Mouse (Mus musculus) limb, embryonic 10.5 days (tissue): Measurements from ENCODE around the gene Pde4d. TPM values are rescaled to one million over a fixed set of nuclear protein-coding genes. Genes with fewer than 3 reads are reported as not detected.
A peak's percentile ranks its signal among the peaks of the same experiment; 100 is the strongest.

Experiments used
- DNase-seq: peaks from one replicate; pipeline ENCODE4 v3.0.0-alpha.2; 2017; ENCODE audit warnings: low spot score
- H3K27ac ChIP-seq: fragments of 300-500 bp; sonication (generic); 2 replicates; pipeline ENCODE4 v1.5.1; 2016; ENCODE audit warnings: mild to moderate bottlenecking
- H3K27me3 ChIP-seq: fragments of 300-500 bp; sonication (generic); 2 replicates; pipeline ENCODE4 v1.6.1; 2016; ENCODE audit warnings: low read depth, mild to moderate bottlenecking; ENCODE audit not compliant: poor library complexity, severe bottlenecking
- H3K36me3 ChIP-seq: fragments of 300-500 bp; sonication (generic); 2 replicates; pipeline ENCODE4 v1.6.1; 2016; ENCODE audit warnings: mild to moderate bottlenecking, moderate library complexity
- H3K4me1 ChIP-seq: fragments of 300-500 bp; sonication (generic); 2 replicates; pipeline ENCODE4 v1.6.1; 2016
- H3K4me3 ChIP-seq: fragments of 300-500 bp; sonication (generic); 2 replicates; pipeline ENCODE4 v1.5.1; 2016; ENCODE audit warnings: mild to moderate bottlenecking, moderate library complexity
- H3K9me3 ChIP-seq: fragments of 300-500 bp; sonication (generic); replicated peaks from 2 replicates; pipeline ENCODE4 v1.6.1; 2016; ENCODE audit warnings: mild to moderate bottlenecking
- WGBS: fragments of 180-500 bp; shearing (Covaris S2); methylation state at CpG from one replicate; pipeline ENCODE4 v1.1.7; 2016; 5-methylcytosine and 5-hydroxymethylcytosine counted together
- polyA plus RNA-seq: library from polyadenylated mRNA; unstranded; fragments of >200 nt; fragmentation: Nextera tagmentation; extraction: Ambion mirVana; gene quantifications from 2 replicates; pipeline ENCODE4 v1.2.1, GENCODE M21; 2016

The Pde4d gene
- polyA plus RNA-seq, 1 experiment from 2014 or later = 24.3 TPM

DNA sequence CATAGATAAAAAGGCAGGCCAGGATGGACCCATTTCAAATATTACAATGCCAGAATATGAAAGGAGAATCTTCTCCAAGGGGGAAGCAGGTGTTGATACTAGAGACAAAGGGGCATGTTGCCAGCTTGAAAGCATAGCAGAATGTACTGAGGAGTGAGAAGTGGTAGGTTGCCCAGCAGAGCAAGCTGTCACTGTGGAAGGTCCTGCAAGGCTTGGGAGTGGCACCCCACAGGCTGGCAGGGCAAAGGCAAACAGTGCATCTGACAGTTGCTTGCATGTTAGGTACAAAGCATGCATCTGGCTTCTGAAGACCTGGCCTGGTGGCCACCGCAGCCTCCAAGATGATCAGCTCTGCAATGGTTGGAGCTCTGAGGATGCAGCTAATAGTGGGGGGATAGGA, 384.4 kb downstream of the Pde4d start:
- H3K4me1 ChIP-seq = no peaks in the 10 kb centered on the region
- WGBS = 100% methylated on average over 1 of the region's 1 CpGs

DNA sequence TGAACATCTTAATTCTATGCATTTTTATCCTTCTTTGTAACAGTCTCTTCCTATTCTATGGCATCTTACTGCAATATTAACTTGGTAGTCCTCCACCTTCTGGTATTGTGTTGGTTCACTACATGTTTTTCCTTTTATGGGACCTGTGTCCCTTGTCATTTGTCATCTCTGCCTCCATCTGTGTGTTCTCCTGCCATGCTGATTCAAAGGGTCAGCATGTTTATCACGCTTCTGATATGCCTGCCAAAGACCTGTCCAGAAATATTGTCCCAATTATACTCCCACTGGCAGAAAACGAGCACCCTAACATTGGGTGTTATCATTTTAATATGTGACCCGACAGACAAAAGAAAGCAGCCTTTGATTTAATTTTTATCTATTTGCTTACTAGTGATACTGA, 386.6 kb downstream of the Pde4d start:
- 89% methylated on average over 3 of the region's 3 CpGs for WGBS
- no peak overlapping the region for H3K4me3 ChIP-seq
- H3K9me3 ChIP-seq = no peaks in the 10 kb centered on the region
- no peaks in the 10 kb centered on the region for H3K36me3 ChIP-seq
- H3K4me1 ChIP-seq = no peaks in the 10 kb centered on the region
- no peak overlapping the region for H3K27ac ChIP-seq
- DNase-seq = no peak
- H3K27me3 ChIP-seq = no peaks in the 10 kb centered on the region

More for the DNA sequence above, 384.4 kb downstream of the Pde4d start:
- Histone ChIP-seq H3K27ac (no peak overlapping the region), H3K27me3 (no peaks in the 10 kb centered on the region), H3K4me3 (no peak overlapping the region), H3K9me3 (no peaks in the 10 kb centered on the region), H3K36me3 (no peaks in the 10 kb centered on the region)
- DNase-seq = no peak

DNA sequence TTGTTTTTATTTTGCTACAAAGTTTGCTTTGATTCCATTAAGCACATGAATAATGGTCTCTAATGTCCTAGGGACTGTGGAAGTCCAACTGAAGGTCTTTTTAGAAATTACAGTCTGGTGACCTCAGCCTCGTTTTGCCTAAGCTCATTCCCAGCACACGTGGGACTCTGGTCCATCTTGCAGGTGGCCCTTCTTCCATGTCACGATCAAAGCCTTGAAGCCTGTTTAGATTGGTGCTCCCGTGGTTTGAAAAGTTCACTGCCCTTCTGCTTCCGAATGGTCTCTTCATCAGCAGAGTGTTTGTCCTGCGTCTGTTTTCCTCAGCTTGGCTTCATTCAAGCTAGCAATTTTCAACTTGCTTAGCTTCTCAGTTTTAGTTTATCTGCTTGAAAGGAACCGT, 389.4 kb downstream of the Pde4d start:
- WGBS = 74% methylated on average over 7 of the region's 7 CpGs
- H3K27ac ChIP-seq = no peak overlapping the region
- peaks cover 5% of the 10 kb centered on the region; the same call in 1 of the 2 replicates for H3K4me1 ChIP-seq
- H3K27me3 ChIP-seq = no peaks in the 10 kb centered on the region
- no peak for DNase-seq
- H3K36me3 ChIP-seq = no peaks in the 10 kb centered on the region
- no peaks in the 10 kb centered on the region for H3K9me3 ChIP-seq
- no peak overlapping the region for H3K4me3 ChIP-seq

DNA sequence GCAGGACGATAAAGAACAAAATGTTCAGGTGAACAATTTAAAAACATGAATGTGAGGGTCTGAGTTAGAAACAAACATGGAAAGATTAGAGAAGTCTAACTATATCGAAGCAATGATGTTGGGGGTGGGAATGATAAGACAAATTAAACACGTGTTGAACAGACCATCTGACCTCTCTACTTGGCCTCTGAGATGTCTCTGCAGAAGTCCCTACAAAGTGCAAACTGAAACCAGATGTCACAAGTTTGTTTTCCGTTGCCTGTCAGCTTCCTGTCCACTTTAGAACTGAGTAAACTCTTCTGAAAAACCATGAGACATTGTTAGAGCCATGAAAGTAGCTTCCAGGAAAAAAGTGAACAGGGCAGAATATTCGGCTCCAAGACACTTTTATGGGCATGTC, 404.3 kb downstream of the Pde4d start:
- WGBS = 21% methylated on average over 5 of the region's 5 CpGs
- Histone ChIP-seq H3K4me1 (peaks cover 8% of the 10 kb centered on the region), H3K9me3 (no peaks in the 10 kb centered on the region), H3K36me3 (no peaks in the 10 kb centered on the region), H3K27ac (no peak overlapping the region), H3K27me3 (no peaks in the 10 kb centered on the region), H3K4me3 (no peak overlapping the region)
- no peak for DNase-seq

DNA sequence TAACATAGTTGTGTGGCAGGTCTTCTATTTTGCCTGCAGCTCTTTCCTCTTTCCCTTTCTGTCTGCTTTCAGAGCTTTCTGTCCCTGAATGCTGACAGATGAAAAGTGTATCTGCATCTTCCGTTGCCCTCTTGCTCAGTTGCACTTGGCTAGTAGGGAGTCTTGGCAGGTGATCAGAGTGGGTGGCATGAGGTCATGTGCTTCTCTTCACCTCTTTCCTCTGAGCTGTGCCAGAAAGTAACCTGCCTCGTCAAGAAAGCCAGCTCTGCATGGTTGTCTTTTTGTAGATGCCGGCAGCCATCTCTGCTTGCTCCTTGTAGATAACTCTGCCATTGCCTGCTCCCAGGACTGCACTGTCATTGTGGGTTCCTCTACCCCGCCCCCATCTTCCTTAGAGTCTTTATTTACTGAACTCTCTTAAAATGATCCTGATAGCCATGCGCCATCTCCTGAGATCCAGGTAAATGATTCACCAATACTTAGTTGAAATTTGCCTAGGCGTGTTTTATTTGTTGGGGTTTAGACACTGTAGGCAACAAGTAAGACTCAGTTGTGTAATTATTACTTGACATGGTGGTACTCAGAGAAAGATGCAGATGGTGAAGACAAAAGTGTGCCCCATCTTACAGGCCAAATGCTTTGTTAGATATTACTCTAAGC, 407.2 kb downstream of the Pde4d start:
- H3K9me3 ChIP-seq = no peaks in the 10 kb centered on the region
- no peaks in the 10 kb centered on the region for H3K27me3 ChIP-seq
- WGBS = 87% methylated on average over 6 of the region's 6 CpGs
- DNase-seq = no peak
- H3K36me3 ChIP-seq = no peaks in the 10 kb centered on the region
- H3K27ac ChIP-seq = no peak overlapping the region
- H3K4me3 ChIP-seq = no peak overlapping the region
- peaks cover 8% of the 10 kb centered on the region for H3K4me1 ChIP-seq

DNA sequence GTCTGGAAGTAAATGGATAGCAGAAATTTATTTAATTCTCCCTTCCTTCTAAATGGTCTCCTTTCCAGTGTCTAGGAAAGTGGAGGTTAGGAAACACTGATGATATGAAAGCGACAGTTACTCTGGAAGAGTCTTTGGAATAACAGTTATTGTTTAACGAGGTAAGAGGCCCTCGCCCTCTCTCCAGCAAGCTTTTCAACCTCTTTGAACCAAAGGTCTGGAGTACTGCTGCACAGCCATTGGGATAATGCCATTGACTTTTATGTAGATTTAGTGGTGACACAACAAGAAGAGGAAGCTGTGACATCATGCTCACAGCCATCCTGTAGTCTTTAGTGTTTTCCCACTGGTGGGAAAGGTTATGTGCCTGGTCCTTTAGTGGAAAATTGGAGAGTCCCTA, 409.6 kb downstream of the Pde4d start:
- Histone ChIP-seq H3K27ac (no peak overlapping the region), H3K9me3 (no peaks in the 10 kb centered on the region), H3K4me3 (no peak overlapping the region), H3K4me1 (peaks cover 3% of the 10 kb centered on the region), H3K27me3 (no peaks in the 10 kb centered on the region), H3K36me3 (no peaks in the 10 kb centered on the region)
- no peak for DNase-seq
- WGBS = 82% methylated on average over 3 of the region's 3 CpGs

DNA sequence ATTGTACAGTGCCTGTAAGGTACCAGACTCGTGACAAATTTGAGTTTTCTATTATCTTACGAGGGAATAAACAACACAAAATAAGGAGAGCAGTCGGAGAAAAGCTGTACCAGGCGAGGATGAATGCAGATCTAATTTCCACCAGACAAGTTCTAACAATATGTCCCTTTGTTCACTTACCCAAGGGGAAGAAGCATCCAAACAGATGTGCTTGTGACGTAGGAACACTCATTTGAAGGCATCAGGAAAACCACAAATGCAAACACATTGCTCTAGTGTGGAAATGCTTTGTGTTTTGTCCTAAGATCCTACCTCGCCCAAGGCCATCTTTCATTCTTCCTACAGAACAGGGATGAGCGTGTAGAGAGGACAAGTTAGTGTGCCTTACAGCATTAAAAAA, 411.0 kb downstream of the Pde4d start:
- DNase-seq = no peak
- Histone ChIP-seq H3K4me3 (no peak overlapping the region), H3K27ac (no peak overlapping the region), H3K36me3 (no peaks in the 10 kb centered on the region), H3K9me3 (no peaks in the 10 kb centered on the region), H3K27me3 (no peaks in the 10 kb centered on the region), H3K4me1 (no peaks in the 10 kb centered on the region)
- WGBS = 78% methylated on average over 7 of the region's 7 CpGs

DNA sequence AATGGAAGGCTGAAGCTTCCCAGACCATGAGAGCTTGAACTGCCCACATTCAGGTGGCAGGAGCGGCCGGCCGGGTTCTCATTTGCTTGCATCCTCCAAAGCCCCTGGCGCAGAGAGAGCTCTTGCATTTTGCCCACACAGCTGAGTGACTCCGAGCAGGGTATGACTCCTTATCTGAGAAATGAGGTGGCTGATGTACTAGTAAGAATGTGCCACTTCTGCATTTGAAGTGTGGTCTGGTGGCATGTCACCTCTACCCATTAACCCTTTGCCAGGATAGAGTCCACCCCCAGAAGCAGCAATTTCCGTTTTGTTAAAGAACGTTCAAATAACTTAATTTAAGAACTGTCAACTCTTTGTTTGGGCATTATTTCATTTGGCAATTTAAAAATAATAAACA, 412.0 kb downstream of the Pde4d start:
- H3K9me3 ChIP-seq = no peaks in the 10 kb centered on the region
- no peaks in the 10 kb centered on the region for H3K27me3 ChIP-seq
- H3K4me3 ChIP-seq = no peak overlapping the region
- H3K27ac ChIP-seq = no peak overlapping the region
- no peaks in the 10 kb centered on the region for H3K4me1 ChIP-seq
- 95% methylated on average over 7 of the region's 7 CpGs for WGBS
- DNase-seq = no peak
- H3K36me3 ChIP-seq = no peaks in the 10 kb centered on the region

DNA sequence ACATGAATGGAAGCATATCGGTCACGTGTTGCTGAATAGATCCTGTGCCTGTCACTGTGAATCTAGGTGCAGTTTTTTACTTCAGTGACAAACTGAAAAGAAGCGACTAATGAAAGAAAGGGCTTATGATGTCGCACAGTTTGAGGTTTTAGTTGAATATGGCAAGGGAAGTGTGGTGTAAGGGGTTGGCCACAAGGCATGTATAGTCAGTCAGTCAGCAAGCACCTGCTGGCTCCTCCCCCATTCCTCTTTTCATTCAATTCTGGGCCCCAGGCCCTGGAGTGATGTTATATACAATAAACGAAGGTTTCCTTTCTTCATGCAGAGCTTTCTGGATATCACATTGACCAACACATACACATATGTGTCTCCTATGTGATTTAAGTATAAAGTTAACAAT, 412.4 kb downstream of the Pde4d start:
- Histone ChIP-seq H3K4me1 (no peaks in the 10 kb centered on the region), H3K27me3 (no peaks in the 10 kb centered on the region), H3K36me3 (no peaks in the 10 kb centered on the region), H3K4me3 (no peak overlapping the region), H3K27ac (no peak overlapping the region), H3K9me3 (no peaks in the 10 kb centered on the region)
- whole genome bisulfite sequencing = 85% methylated on average over 5 of the region's 5 CpGs
- no peak for DNase-seq

DNA sequence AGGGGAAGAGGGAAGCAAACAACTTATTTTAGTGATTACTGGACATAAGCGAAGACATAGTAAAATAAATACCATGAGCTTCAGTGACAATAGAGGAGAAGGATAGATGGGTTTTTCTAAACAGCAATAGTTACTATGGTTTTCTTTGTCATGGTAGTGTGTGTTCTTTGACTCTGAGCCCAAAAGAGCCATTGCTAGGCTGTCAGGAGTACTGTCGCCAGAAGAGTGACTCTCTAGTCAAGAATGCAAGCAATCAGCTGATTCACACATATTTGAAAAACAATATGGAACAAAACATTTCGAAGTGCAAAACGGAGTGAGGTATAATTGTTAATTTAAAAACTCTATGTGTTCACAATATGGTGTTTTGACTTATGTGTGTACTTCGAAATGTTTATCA, 450.4 kb downstream of the Pde4d start:
- peaks cover 6% of the 10 kb centered on the region for H3K4me1 ChIP-seq
- no peaks in the 10 kb centered on the region for H3K36me3 ChIP-seq
- H3K4me3 ChIP-seq = no peak overlapping the region
- H3K9me3 ChIP-seq = no peaks in the 10 kb centered on the region
- WGBS = 90% methylated on average over 5 of the region's 5 CpGs
- H3K27ac ChIP-seq = no peak overlapping the region
- DNase-seq = no peak
- no peaks in the 10 kb centered on the region for H3K27me3 ChIP-seq

DNA sequence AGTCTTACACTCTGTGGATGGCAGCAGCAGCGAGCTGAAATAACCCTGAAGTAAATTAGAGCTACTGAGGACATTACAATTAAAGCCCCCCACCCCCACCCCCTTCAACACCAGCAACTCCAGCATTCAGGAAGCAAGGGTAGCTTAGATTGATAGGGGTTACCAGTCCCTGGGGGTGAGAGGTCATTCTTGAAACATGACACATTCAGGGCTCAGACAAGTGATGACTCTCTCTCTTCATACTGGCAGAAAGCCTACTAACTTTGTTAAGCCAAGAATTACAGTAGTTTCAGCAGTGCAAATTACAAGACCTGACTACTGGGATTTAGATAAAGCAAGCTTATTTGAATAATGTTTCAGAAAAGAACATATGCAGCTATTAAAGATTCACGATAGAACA, 455.4 kb downstream of the Pde4d start:
- peak; percentile 32 for DNase-seq
- H3K4me3 ChIP-seq = no peak overlapping the region
- H3K36me3 ChIP-seq = no peaks in the 10 kb centered on the region
- WGBS = 57% methylated on average over 2 of the region's 2 CpGs
- H3K9me3 ChIP-seq = no peaks in the 10 kb centered on the region
- peaks cover 17% of the 10 kb centered on the region for H3K4me1 ChIP-seq
- H3K27me3 ChIP-seq = no peaks in the 10 kb centered on the region
- H3K27ac ChIP-seq = no peak overlapping the region

DNA sequence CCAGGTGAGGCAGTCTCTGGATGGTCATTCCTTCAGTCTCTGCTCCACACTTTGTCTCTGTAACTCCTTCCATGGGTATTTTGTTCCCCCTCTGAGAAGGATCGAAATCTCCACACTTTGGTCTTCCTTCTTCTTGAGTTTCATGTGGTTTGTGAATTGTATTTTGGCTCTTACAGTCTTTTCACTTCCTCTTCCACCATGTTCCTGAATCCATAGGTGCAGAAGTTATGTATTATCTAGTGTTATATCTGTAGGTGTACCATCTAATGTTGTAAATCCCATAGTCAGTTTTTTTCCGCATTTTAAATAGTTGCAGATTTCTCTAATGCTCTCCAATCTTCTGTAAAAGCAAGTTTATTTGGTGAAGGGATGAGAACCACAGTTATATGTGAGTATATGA, 459.4 kb downstream of the Pde4d start:
- WGBS = 92% methylated on average over 2 of the region's 2 CpGs
- DNase-seq = no peak
- H3K27ac ChIP-seq = no peak overlapping the region

DNA sequence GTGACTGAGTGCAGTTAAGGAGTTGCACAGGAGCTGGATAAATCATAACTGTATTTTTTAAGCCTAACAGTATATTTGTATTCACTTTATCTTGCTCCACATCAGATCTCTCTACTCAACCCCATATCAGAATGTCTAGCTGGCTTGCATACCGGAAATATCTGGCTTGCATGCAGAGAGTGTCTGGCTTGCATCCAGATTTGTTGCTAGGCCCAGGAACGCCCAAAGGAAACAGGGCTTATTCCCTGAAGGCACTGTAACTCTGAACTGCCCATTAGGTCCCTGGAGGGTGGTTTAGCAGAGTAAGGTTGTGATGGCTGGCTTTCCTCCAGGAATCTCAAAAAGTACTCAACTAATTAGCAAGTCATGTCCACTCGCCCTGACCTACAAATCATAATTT, 464.9 kb downstream of the Pde4d start:
- no peaks in the 10 kb centered on the region for H3K27me3 ChIP-seq
- no peaks in the 10 kb centered on the region for H3K36me3 ChIP-seq
- no peak for DNase-seq
- H3K4me3 ChIP-seq = no peak overlapping the region
- no peaks in the 10 kb centered on the region for H3K4me1 ChIP-seq
- no peaks in the 10 kb centered on the region for H3K9me3 ChIP-seq
- 86% methylated on average over 3 of the region's 3 CpGs for WGBS
- H3K27ac ChIP-seq = no peak overlapping the region

More for the DNA sequence above, 459.4 kb downstream of the Pde4d start:
- no peaks in the 10 kb centered on the region for H3K36me3 ChIP-seq
- H3K9me3 ChIP-seq = no peaks in the 10 kb centered on the region
- H3K27me3 ChIP-seq = no peaks in the 10 kb centered on the region
- H3K4me3 ChIP-seq = no peak overlapping the region
- peaks cover 17% of the 10 kb centered on the region for H3K4me1 ChIP-seq

DNA sequence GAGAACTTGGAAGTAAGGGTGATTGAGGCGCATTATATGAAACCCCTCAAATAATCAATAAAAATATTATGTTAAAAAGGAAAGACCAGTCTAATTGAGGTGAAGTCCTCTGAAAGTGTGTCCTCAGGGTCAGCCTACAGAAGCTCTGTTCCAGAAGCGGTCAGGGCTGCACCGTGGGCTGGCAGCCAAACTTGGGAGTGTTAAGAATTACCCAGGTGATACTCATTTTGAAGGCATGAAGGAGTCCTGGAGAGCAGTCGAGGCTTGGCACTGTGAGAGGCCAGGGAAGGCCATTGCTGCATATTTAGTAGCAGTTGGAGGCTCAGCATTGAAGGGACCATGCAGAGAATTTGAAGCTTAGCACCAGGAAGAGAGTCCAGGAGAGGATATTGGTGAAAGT, 471.4 kb downstream of the Pde4d start:
- no peak for DNase-seq
- WGBS = 85% methylated on average over 4 of the region's 4 CpGs

More for the DNA sequence above, 471.4 kb downstream of the Pde4d start:
- Histone ChIP-seq H3K9me3 (no peaks in the 10 kb centered on the region), H3K27ac (no peak overlapping the region), H3K4me1 (no peaks in the 10 kb centered on the region), H3K36me3 (no peaks in the 10 kb centered on the region), H3K4me3 (no peak overlapping the region), H3K27me3 (no peaks in the 10 kb centered on the region)
